Mouse (Mus musculus) hindbrain, embryonic 13.5 days (tissue): ENCODE results near the gene Nod1. TPM values are rescaled to one million over a fixed set of nuclear protein-coding genes. Genes with fewer than 3 reads are reported as not detected.

Source experiments
- ATAC-seq: fragments of 200-750 bp; cut with Nextera tagmentation; 2 replicates; pipeline ENCODE4 v1.8.0; 2017; ENCODE audit warnings: moderate TSS enrichment; ENCODE audit not compliant: low FRiP score
- H3K27ac ChIP-seq: fragments of 300-500 bp; sonication (generic); 2 replicates; pipeline ENCODE4 v1.5.1; 2015; ENCODE audit warnings: inconsistent platforms, mild to moderate bottlenecking, moderate library complexity
- H3K27me3 ChIP-seq: fragments of 300-500 bp; sonication (generic); 2 replicates; pipeline ENCODE4 v1.6.1; 2015; ENCODE audit warnings: mild to moderate bottlenecking, inconsistent platforms
- H3K36me3 ChIP-seq: fragments of 300-500 bp; sonication (generic); 2 replicates; pipeline ENCODE4 v1.6.1; 2015; ENCODE audit warnings: mild to moderate bottlenecking, inconsistent platforms
- H3K4me1 ChIP-seq: fragments of 300-500 bp; sonication (generic); replicated peaks from 2 replicates; pipeline ENCODE4 v1.6.1; 2015; ENCODE audit warnings: inconsistent platforms
- H3K4me2 ChIP-seq: fragments of 300-500 bp; sonication (generic); 2 replicates; pipeline ENCODE4 v1.6.1; 2015; ENCODE audit warnings: inconsistent platforms, mild to moderate bottlenecking, moderate library complexity
- H3K4me3 ChIP-seq: fragments of 300-500 bp; sonication (generic); 2 replicates; pipeline ENCODE4 v1.5.1; 2015; ENCODE audit warnings: mild to moderate bottlenecking, inconsistent platforms
- H3K9ac ChIP-seq: fragments of 300-500 bp; sonication (generic); 2 replicates; pipeline ENCODE4 v1.6.1; 2015; ENCODE audit warnings: mild to moderate bottlenecking, inconsistent platforms
- H3K9me3 ChIP-seq: fragments of 300-500 bp; sonication (generic); 2 replicates; pipeline ENCODE4 v1.6.1; 2016; ENCODE audit warnings: inconsistent platforms
- WGBS: fragments of 180-500 bp; shearing (Covaris S2); methylation state at CpG from one replicate; pipeline ENCODE4 v1.1.7; 2015; 5-methylcytosine and 5-hydroxymethylcytosine counted together
- polyA plus RNA-seq: library from polyadenylated mRNA; unstranded; fragments of >200 nt; fragmentation: Nextera tagmentation; extraction: Ambion mirVana; gene quantifications from 2 replicates; pipeline ENCODE4 v1.2.1, GENCODE M21; 2015

Gene Nod1
- polyA plus RNA-seq, 1 experiment from 2014 or later, result 2.4 TPM

DNA sequence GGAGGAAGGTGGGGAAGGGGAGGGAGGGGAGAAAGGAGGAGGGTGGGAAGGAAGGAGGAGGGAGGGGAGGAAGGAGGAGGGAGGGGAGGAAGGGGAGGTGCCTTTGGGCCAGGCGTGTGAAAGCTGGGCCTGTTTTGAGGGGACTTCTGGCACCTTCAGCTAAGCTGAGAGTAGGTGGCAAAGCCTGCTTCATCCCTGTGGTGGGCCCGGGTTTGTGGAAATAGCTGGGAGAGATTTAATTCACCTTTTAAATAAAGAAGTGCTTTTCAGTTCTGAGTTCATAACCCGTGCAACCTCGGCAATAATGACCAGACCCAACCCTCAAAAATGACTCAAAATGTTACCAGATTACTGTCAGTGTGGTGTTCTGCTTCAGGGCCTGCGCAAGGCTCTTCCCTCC lies 39.2 kb downstream of the Nod1 start:
- Histone ChIP-seq H3K4me3 (no peak overlapping the region), H3K4me2 (no peak overlapping the region), H3K4me1 (no peaks in the 10 kb centered on the region), H3K36me3 (no peaks in the 10 kb centered on the region), H3K9ac (no peak overlapping the region), H3K27me3 (no peaks in the 10 kb centered on the region), H3K27ac (no peak overlapping the region), H3K9me3 (no peaks in the 10 kb centered on the region)
- 87% methylated on average over 5 of the region's 5 CpGs for WGBS
- ATAC-seq, result no peak

DNA sequence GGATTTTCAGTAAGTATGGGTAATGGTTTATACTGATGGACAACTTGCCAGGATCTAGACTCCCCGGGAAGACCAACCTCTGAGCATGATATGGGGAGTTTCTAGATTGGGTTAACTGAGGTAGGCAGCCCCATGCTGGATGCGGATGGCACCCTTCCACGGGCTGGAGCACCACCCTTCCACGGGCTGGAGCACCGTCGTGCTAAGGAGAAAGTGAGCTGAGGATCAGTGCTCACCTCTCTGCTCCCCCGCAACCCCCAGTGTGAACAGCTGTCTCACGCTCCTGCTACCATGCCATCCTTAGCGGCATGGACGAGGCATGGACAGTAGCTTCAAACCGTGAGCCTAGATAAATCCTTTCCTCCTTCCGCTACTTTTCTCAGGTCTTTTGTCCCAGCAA lies 39.9 kb downstream of the Nod1 start:
- Histone ChIP-seq H3K4me2 (no peak overlapping the region), H3K36me3 (no peaks in the 10 kb centered on the region), H3K27ac (no peak overlapping the region), H3K27me3 (no peaks in the 10 kb centered on the region), H3K9me3 (no peaks in the 10 kb centered on the region), H3K9ac (no peak overlapping the region), H3K4me3 (no peak overlapping the region), H3K4me1 (no peaks in the 10 kb centered on the region)
- WGBS, result 94% methylated on average over 12 of the region's 12 CpGs
- ATAC-seq, result no peak

DNA sequence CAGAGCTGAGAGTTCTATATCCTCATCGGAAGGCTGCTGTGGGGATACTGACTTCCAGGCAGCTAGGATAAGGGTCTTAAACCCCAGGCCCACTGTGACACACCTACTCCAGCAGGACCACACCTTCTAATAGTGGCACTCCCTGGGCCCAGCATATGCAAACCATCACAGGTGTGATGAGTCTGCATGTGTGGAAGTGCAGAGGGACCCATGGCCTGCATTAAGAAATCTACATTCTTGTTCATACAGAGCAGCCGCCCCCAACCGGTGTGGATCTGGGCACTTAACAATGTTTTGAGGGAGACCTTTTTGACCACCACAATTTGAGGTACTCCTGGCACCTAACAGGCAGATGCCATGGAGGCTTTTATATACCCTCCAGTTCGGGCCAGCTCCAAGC lies 40.8 kb downstream of the Nod1 start:
- no peaks in the 10 kb centered on the region for H3K9me3 ChIP-seq
- H3K27me3 ChIP-seq, result no peaks in the 10 kb centered on the region
- no peaks in the 10 kb centered on the region for H3K36me3 ChIP-seq
- H3K4me3 ChIP-seq, result no peak overlapping the region
- no peaks in the 10 kb centered on the region for H3K4me1 ChIP-seq
- no peak overlapping the region for H3K9ac ChIP-seq
- no peak overlapping the region for H3K27ac ChIP-seq
- 98% methylated on average over 4 of the region's 4 CpGs for WGBS
- no peak for ATAC-seq
- no peak overlapping the region for H3K4me2 ChIP-seq

DNA sequence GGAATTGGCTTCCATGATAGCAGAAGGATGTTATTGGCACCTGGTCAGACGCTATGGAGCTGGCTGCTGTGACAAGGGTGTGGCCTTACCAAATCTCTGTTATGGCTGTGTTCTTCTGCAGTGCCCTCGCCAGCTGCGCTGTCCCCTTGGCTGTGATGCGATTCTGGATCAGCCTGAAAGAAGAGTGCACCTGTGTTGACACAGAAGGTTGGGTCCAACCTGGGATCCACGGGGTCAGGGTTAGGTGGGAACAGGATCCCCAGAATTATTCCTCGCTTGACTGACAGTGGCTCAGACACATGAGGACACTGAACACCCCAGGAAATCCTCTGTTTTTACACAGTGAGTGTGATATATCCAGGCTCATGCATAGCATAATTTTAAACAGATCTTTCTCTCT lies 44.5 kb downstream of the Nod1 start:
- Histone ChIP-seq H3K4me3 (no peak overlapping the region), H3K36me3 (no peaks in the 10 kb centered on the region), H3K9ac (no peak overlapping the region), H3K27ac (no peak overlapping the region), H3K9me3 (no peaks in the 10 kb centered on the region), H3K4me2 (no peak overlapping the region), H3K4me1 (no peaks in the 10 kb centered on the region), H3K27me3 (no peaks in the 10 kb centered on the region)
- 90% methylated on average over 6 of the region's 6 CpGs for WGBS
- ATAC-seq, result no peak

DNA sequence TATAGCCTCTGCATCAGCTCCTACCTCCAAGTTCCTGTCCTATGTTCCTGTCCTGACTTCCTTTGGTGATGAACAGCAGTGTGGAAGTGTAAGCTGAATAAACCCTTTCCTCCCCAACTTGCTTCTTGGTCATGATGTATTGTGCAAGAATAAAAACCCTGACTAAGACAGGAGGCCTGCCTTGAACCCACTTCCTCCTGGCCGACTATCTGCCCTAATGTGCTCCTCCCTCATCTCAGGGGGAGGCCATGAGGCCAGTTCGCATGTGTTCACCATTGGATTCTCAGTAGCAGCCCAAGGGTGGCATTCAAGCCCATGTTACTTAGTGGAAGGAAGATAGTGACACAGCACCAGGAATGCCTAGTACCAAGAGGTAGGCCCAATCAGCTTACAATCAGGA lies 45.5 kb downstream of the Nod1 start:
- H3K27me3 ChIP-seq, result no peaks in the 10 kb centered on the region
- WGBS, result 83% methylated on average over 2 of the region's 2 CpGs
- no peak overlapping the region for H3K4me2 ChIP-seq
- no peak overlapping the region for H3K4me3 ChIP-seq
- H3K36me3 ChIP-seq, result no peaks in the 10 kb centered on the region
- H3K27ac ChIP-seq, result no peak overlapping the region
- no peaks in the 10 kb centered on the region for H3K9me3 ChIP-seq
- no peak for ATAC-seq
- no peaks in the 10 kb centered on the region for H3K4me1 ChIP-seq
- no peak overlapping the region for H3K9ac ChIP-seq

DNA sequence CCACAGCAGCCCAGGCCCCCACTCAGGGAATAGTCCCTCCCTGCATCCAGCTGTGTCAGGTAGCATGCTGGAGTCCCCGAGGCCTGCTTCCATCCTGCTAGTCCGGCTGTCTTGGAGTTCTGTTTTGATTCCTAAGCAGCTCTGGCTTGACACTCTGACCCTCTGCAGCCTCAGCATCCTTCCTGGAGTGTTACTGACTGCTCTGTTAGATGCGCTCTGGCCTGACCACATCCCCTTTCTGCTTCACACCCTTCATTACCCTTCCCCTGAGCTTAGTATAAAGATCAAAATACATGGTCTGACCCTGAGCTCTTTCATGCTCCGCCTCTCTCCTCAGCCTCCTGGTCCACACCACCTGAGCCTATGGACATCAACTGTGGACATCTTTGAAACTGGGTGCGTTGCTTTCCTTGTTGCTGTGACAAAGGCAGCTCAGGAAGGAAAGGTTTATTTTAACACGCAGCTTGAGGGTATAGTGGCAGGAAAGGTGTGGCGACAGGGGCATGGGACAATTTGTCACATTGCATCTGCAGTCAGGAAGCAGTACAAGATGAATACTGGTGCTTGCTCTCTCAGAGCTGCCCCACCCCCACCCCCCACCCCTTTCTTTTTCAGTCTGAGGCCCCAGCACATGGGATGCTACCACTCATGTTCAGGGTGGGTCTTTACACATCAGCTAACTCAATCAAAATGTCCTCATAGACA lies 46.5 kb downstream of the Nod1 start:
- Histone ChIP-seq H3K36me3 (no peaks in the 10 kb centered on the region), H3K4me3 (no peak overlapping the region), H3K4me1 (no peaks in the 10 kb centered on the region), H3K9ac (peak overlapping the region; percentile 19; the same call in 1 of the 2 replicates), H3K4me2 (no peak overlapping the region), H3K27ac (no peak overlapping the region), H3K9me3 (no peaks in the 10 kb centered on the region), H3K27me3 (0 out of 2 replicates have a peak, but pooled peaks cover 2% of the 10 kb centered on the region)
- no peak for ATAC-seq
- WGBS, result 73% methylated on average over 7 of the region's 7 CpGs

DNA sequence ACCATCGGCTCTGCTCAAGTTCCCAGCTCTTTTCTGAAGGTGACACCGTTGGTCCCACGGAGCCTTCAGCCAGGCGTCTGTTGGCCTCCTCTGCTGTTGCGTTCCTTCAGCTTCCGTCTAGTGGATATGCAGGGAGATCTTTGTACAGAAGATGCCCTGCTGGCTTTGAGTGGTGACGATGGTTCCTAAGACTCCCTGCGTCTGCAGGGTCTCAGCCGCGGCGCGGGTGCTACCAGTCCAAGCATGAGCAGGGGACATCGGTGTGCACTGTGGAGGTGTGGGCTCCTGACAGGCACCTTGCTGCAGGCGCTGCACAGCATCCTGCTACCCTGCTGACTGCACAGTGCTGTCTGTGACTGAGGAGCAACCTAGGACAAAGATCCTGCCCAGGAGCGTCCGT lies 47.9 kb downstream of the Nod1 start:
- Histone ChIP-seq H3K9me3 (no peaks in the 10 kb centered on the region), H3K27ac (no peak overlapping the region), H3K27me3 (0 out of 2 replicates have a peak, but pooled peaks cover 2% of the 10 kb centered on the region), H3K4me1 (no peaks in the 10 kb centered on the region), H3K36me3 (no peaks in the 10 kb centered on the region), H3K4me2 (no peak overlapping the region), H3K9ac (no peak overlapping the region), H3K4me3 (no peak overlapping the region)
- ATAC-seq, result no peak
- 96% methylated on average over 16 of the region's 16 CpGs for WGBS

DNA sequence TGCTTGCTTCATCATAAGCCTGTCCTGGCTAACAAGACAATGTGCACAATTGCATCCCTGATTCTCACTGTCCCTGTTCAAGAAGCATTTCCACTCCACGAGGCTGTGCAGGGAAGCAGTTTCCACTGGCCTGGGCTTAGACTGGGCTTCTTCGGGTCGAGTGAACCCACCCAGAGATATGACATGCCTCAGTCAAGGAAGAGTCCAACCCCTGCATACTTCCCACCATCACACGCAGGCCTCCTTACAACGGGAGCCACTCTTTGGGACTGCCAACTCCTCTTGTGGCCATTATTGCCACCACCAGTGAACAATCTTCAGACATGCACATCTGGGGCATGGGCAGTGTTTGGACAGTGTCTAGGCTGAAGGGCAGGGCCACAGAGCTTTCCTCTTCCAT lies 53.9 kb downstream of the Nod1 start:
- H3K4me1 ChIP-seq, result no peaks in the 10 kb centered on the region
- no peak overlapping the region for H3K9ac ChIP-seq
- H3K36me3 ChIP-seq, result no peaks in the 10 kb centered on the region
- no peak overlapping the region for H3K4me3 ChIP-seq
- no peak overlapping the region for H3K4me2 ChIP-seq
- H3K27ac ChIP-seq, result no peak overlapping the region
- no peak for ATAC-seq
- H3K9me3 ChIP-seq, result no peaks in the 10 kb centered on the region
- WGBS, result 90% methylated on average over 5 of the region's 5 CpGs
- H3K27me3 ChIP-seq, result 0 out of 2 replicates have a peak, but pooled peaks cover 2% of the 10 kb centered on the region

DNA sequence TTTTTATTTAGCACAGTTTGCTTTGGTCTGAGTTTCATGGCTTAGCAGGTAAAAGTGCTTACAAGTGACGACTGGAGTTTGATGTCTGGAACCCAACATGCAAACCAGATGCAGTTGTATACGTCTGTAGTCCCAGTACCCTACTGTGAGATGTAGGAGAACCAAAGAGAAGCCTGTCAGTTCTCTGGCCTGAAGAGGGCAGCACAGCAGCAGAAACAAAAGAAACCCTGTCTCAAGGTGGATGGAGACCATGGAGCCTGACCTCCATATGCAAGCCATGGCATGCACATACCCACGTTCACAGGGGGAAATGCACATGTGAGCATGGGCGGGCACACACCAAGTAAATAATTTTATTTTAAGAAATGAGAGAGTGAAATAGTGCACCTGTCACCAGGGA lies 54.9 kb downstream of the Nod1 start:
- no peak overlapping the region for H3K9ac ChIP-seq
- WGBS, result 48% methylated on average over 4 of the region's 4 CpGs
- H3K36me3 ChIP-seq, result no peaks in the 10 kb centered on the region
- H3K4me3 ChIP-seq, result no peak overlapping the region
- no peaks in the 10 kb centered on the region for H3K4me1 ChIP-seq
- no peak overlapping the region for H3K4me2 ChIP-seq
- no peak overlapping the region for H3K27ac ChIP-seq
- H3K27me3 ChIP-seq, result 0 out of 2 replicates have a peak, but pooled peaks cover 2% of the 10 kb centered on the region
- ATAC-seq, result no peak
- no peaks in the 10 kb centered on the region for H3K9me3 ChIP-seq

DNA sequence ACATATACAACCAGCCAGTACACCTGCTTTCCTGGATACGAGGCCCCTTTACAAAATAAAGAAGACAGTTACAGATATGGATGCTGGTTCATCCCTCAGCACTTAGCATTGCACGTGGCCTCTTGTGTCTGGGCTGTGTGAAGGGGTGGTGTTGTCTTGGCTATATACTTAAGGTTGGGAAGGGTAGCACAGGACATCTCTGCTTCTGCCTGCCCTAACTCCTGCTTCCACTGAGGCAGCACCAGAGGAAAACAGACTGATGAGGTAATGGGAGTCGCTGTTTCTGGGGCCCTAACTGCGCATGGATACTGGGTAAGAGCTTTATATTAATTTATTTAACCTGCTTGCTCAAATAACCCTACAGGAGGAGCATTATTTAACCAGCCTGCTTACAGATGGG lies 55.5 kb downstream of the Nod1 start:
- Histone ChIP-seq H3K27me3 (0 out of 2 replicates have a peak, but pooled peaks cover 2% of the 10 kb centered on the region), H3K9me3 (no peaks in the 10 kb centered on the region), H3K4me2 (no peak overlapping the region), H3K4me1 (no peaks in the 10 kb centered on the region), H3K4me3 (no peak overlapping the region), H3K36me3 (no peaks in the 10 kb centered on the region), H3K9ac (no peak overlapping the region), H3K27ac (no peak overlapping the region)
- 85% methylated on average over 4 of the region's 4 CpGs for whole genome bisulfite sequencing
- ATAC-seq, result no peak

DNA sequence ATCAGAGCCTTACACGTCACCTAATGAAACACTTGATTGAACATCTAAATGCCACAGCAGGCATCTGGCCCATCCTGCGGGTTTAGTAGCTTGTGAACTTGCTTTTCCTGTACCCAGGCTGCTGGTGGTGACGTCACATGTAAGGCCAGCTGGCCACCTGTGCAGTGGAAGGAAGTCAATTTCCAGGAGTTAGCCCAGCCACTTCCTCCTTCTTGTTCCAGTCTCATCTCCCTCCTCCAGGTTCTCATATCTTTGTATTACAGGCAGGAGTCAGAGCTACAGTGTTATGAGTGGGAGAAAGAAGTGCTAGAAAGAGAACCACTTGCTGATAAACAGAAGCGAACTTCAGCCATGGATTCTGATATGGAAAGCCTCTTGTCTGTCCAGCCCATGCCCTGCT lies 56.2 kb downstream of the Nod1 start:
- Histone ChIP-seq H3K36me3 (no peaks in the 10 kb centered on the region), H3K9me3 (no peaks in the 10 kb centered on the region), H3K4me3 (no peak overlapping the region), H3K27me3 (no peaks in the 10 kb centered on the region), H3K9ac (no peak overlapping the region), H3K27ac (no peak overlapping the region), H3K4me2 (no peak overlapping the region), H3K4me1 (no peaks in the 10 kb centered on the region)
- no peak for ATAC-seq
- WGBS, result 76% methylated on average over 4 of the region's 4 CpGs

DNA sequence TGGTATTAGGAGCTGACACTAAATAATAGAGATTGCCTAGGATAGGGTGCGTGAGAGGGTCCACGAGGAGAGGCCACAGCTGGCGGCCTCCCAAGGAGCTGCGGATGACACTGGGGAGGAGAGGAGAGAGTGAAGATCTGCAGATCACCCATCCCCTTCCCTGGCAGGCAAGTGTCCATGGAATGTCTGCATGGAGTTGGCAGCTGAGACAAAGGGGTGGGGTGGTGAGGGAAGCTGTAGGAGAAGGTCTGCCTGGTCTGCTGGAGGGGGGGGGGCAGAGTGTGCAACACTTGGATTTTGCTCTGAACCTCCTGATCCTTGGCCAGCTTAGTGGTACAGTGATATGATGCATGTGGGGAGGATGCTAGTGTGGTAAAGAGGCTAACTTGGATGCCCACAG lies 57.4 kb downstream of the Nod1 start:
- no peak for ATAC-seq

More for the DNA sequence above, 57.4 kb downstream of the Nod1 start:
- Histone ChIP-seq H3K27ac (no peak overlapping the region), H3K4me2 (no peak overlapping the region), H3K36me3 (no peaks in the 10 kb centered on the region), H3K9me3 (no peaks in the 10 kb centered on the region), H3K4me1 (no peaks in the 10 kb centered on the region), H3K9ac (no peak overlapping the region), H3K27me3 (no peaks in the 10 kb centered on the region), H3K4me3 (no peak overlapping the region)
- WGBS, result 94% methylated on average over 4 of the region's 4 CpGs
